Mouse (Mus musculus) midbrain, embryonic 13.5 days (tissue): ENCODE data around the gene Trip13. TPM values are rescaled to one million over a fixed set of nuclear protein-coding genes. Genes with fewer than 3 reads are reported as not detected.

Source experiments
- ATAC-seq: fragments of 200-750 bp; cut with Nextera tagmentation; 2 replicates; pipeline ENCODE4 v1.8.0; 2017; ENCODE audit warnings: mild to moderate bottlenecking, moderate TSS enrichment, moderate library complexity
- H3K27ac ChIP-seq: fragments of 300-500 bp; sonication (generic); 2 replicates; pipeline ENCODE4 v1.5.1; 2015; ENCODE audit warnings: inconsistent platforms, mild to moderate bottlenecking, moderate library complexity
- H3K27me3 ChIP-seq: fragments of 300-500 bp; sonication (generic); 2 replicates; pipeline ENCODE4 v1.6.1; 2015; ENCODE audit warnings: mild to moderate bottlenecking, inconsistent platforms
- H3K36me3 ChIP-seq: fragments of 300-500 bp; sonication (generic); 2 replicates; pipeline ENCODE4 v1.6.1; 2015; ENCODE audit warnings: mild to moderate bottlenecking, inconsistent platforms
- H3K4me1 ChIP-seq: fragments of 300-500 bp; sonication (generic); replicated peaks from 2 replicates; pipeline ENCODE4 v1.6.1; 2015; ENCODE audit warnings: inconsistent platforms
- H3K4me2 ChIP-seq: fragments of 300-500 bp; sonication (generic); replicated peaks from 2 replicates; pipeline ENCODE4 v1.6.1; 2015; ENCODE audit warnings: moderate library complexity, mild to moderate bottlenecking, inconsistent platforms
- H3K4me3 ChIP-seq: fragments of 300-500 bp; sonication (generic); replicated peaks from 2 replicates; pipeline ENCODE4 v1.5.1; 2015; ENCODE audit warnings: mild to moderate bottlenecking, inconsistent platforms
- H3K9ac ChIP-seq: fragments of 300-500 bp; sonication (generic); replicated peaks from 2 replicates; pipeline ENCODE4 v1.6.1; 2015; ENCODE audit warnings: mild to moderate bottlenecking, inconsistent platforms
- H3K9me3 ChIP-seq: fragments of 300-500 bp; sonication (generic); 2 replicates; pipeline ENCODE4 v1.6.1; 2016; ENCODE audit warnings: mild to moderate bottlenecking, inconsistent platforms
- WGBS: fragments of 180-500 bp; shearing (Covaris S2); methylation state at CpG from one replicate; pipeline ENCODE4 v1.1.7; 2015; 5-methylcytosine and 5-hydroxymethylcytosine counted together
- polyA plus RNA-seq: library from polyadenylated mRNA; unstranded; fragments of >200 nt; fragmentation: Nextera tagmentation; extraction: Ambion mirVana; gene quantifications from 2 replicates; pipeline ENCODE4 v1.2.1, GENCODE M21; 2015

Gene Trip13
- polyA plus RNA-seq: 17.4 and 19.7 TPM in 2 replicates

- WGBS: under 1% methylated on average over 82 of the region's 82 CpGs
- peak; percentile 97 for ATAC-seq
- Histone ChIP-seq H3K4me3 (peak within 1 kb of the TSS; percentile 65), H3K9me3 (no peaks in the 10 kb centered on the region), H3K9ac (peak within 1 kb of the TSS; percentile 72), H3K36me3 (peaks cover 32% of the 10 kb centered on the region), H3K27me3 (no peaks in the 10 kb centered on the region), H3K4me2 (peak within 1 kb of the TSS; percentile 85), H3K27ac (peak within 1 kb of the TSS; percentile 85), H3K4me1 (peaks cover 21% of the 10 kb centered on the region)
These were observed at the start of gene Trip13, which contains the start of gene Brd9 for GRCm38 (mm10) chr13:73937321-73938176. TSS of gene Trip13 (minus strand) at chr13:73937784. TSS of gene Brd9 (plus strand) at chr13:73937811.

- WGBS: 91% methylated on average over 5 of the region's 5 CpGs
- H3K4me1 ChIP-seq: no peaks in the 10 kb centered on the region
- no peak overlapping the region for H3K4me2 ChIP-seq
- no peak overlapping the region for H3K27ac ChIP-seq
- no peaks in the 10 kb centered on the region for H3K27me3 ChIP-seq
- no peak overlapping the region for H3K4me3 ChIP-seq
- no peaks in the 10 kb centered on the region for H3K9me3 ChIP-seq
- ATAC-seq: no peak
- H3K9ac ChIP-seq: no peak overlapping the region
- H3K36me3 ChIP-seq: no peaks in the 10 kb centered on the region
These were observed 39.4 kb upstream of the Trip13 start for GRCm38 (mm10) chr13:73976935-73977334.

GRCm38 (mm10) chr13:73974523-73974922, 36.9 kb upstream of the Trip13 start:
- no peak overlapping the region for H3K9ac ChIP-seq
- ATAC-seq: no peak
- no peak overlapping the region for H3K4me3 ChIP-seq
- H3K4me1 ChIP-seq: no peaks in the 10 kb centered on the region; the same call in 1 of the 2 replicates
- 91% methylated on average over 3 of the region's 3 CpGs for WGBS
- H3K9me3 ChIP-seq: no peaks in the 10 kb centered on the region
- no peaks in the 10 kb centered on the region for H3K36me3 ChIP-seq
- H3K27ac ChIP-seq: no peak overlapping the region
- H3K27me3 ChIP-seq: no peaks in the 10 kb centered on the region
- no peak overlapping the region for H3K4me2 ChIP-seq

GRCm38 (mm10) chr13:73970545-73971448, 33.2 kb upstream of the Trip13 start:
- no peaks in the 10 kb centered on the region for H3K9me3 ChIP-seq
- H3K4me3 ChIP-seq: no peak overlapping the region
- no peak overlapping the region for H3K4me2 ChIP-seq
- H3K27me3 ChIP-seq: no peaks in the 10 kb centered on the region
- no peaks in the 10 kb centered on the region; the same call in 1 of the 2 replicates for H3K4me1 ChIP-seq
- 55% methylated on average over 12 of the region's 12 CpGs for WGBS
- H3K36me3 ChIP-seq: no peaks in the 10 kb centered on the region
- ATAC-seq: peak; percentile 90
- no peak overlapping the region for H3K27ac ChIP-seq
- H3K9ac ChIP-seq: no peak overlapping the region

GRCm38 (mm10) chr13:73963551-73963950, 26.0 kb upstream of the Trip13 start, which contains the start of gene Zdhhc11:
TSS of gene Zdhhc11 (plus strand) at chr13:73963851.
- Histone ChIP-seq H3K9ac (no peak within 1 kb of the TSS), H3K4me3 (no peak within 1 kb of the TSS), H3K36me3 (peaks cover 43% of the 10 kb centered on the region), H3K9me3 (no peaks in the 10 kb centered on the region), H3K27ac (no peak within 1 kb of the TSS), H3K4me1 (no peaks in the 10 kb centered on the region), H3K27me3 (no peaks in the 10 kb centered on the region), H3K4me2 (no peak within 1 kb of the TSS)
- WGBS: 92% methylated on average over 5 of the region's 5 CpGs
- no peak for ATAC-seq

GRCm38 (mm10) chr13:73961177-73961576, 23.6 kb upstream of the Trip13 start:
- H3K36me3 ChIP-seq: peaks cover 66% of the 10 kb centered on the region
- H3K27me3 ChIP-seq: no peaks in the 10 kb centered on the region

GRCm38 (mm10) chr13:73960117-73960652, 22.6 kb upstream of the Trip13 start:
- no peak for ATAC-seq
- WGBS: 95% methylated on average over 10 of the region's 10 CpGs
- H3K4me1 ChIP-seq: no peaks in the 10 kb centered on the region

More at GRCm38 (mm10) chr13:73961177-73961576, 23.6 kb upstream of the Trip13 start:
- Histone ChIP-seq H3K4me2 (no peak overlapping the region), H3K4me1 (no peaks in the 10 kb centered on the region), H3K4me3 (no peak overlapping the region), H3K9me3 (no peaks in the 10 kb centered on the region), H3K9ac (no peak overlapping the region), H3K27ac (no peak overlapping the region)
- ATAC-seq: peak; percentile 37; the same call in 1 of the 2 replicates
- WGBS: 83% methylated on average over 4 of the region's 4 CpGs

GRCm38 (mm10) chr13:73955531-73955930, 17.9 kb upstream of the Trip13 start:
- no peaks in the 10 kb centered on the region for H3K27me3 ChIP-seq
- H3K4me3 ChIP-seq: no peak overlapping the region

More at GRCm38 (mm10) chr13:73960117-73960652, 22.6 kb upstream of the Trip13 start:
- H3K27me3 ChIP-seq: no peaks in the 10 kb centered on the region
- H3K9me3 ChIP-seq: no peaks in the 10 kb centered on the region
- H3K27ac ChIP-seq: no peak overlapping the region
- H3K4me2 ChIP-seq: no peak overlapping the region
- H3K9ac ChIP-seq: no peak overlapping the region
- no peak overlapping the region for H3K4me3 ChIP-seq
- peaks cover 76% of the 10 kb centered on the region for H3K36me3 ChIP-seq

GRCm38 (mm10) chr13:73954666-73955065, 17.1 kb upstream of the Trip13 start:
- Histone ChIP-seq H3K4me3 (no peak overlapping the region), H3K4me1 (no peaks in the 10 kb centered on the region), H3K27ac (no peak overlapping the region), H3K4me2 (no peak overlapping the region), H3K27me3 (no peaks in the 10 kb centered on the region), H3K36me3 (peaks cover 97% of the 10 kb centered on the region), H3K9ac (no peak overlapping the region), H3K9me3 (no peaks in the 10 kb centered on the region)
- ATAC-seq: no peak
- 80% methylated on average over 6 of the region's 6 CpGs for WGBS

More at GRCm38 (mm10) chr13:73955531-73955930, 17.9 kb upstream of the Trip13 start:
- Histone ChIP-seq H3K9ac (no peak overlapping the region), H3K4me2 (no peak overlapping the region), H3K4me1 (no peaks in the 10 kb centered on the region), H3K27ac (no peak overlapping the region), H3K9me3 (no peaks in the 10 kb centered on the region), H3K36me3 (peaks cover 97% of the 10 kb centered on the region)
- WGBS: 95% methylated on average over 5 of the region's 5 CpGs
- no peak for ATAC-seq

GRCm38 (mm10) chr13:73953551-73954130, 16.1 kb upstream of the Trip13 start:
- H3K9ac ChIP-seq: no peak overlapping the region
- no peak overlapping the region for H3K27ac ChIP-seq
- no peaks in the 10 kb centered on the region for H3K27me3 ChIP-seq
- WGBS: 100% methylated on average over 1 of the region's 1 CpGs
- peaks cover 97% of the 10 kb centered on the region for H3K36me3 ChIP-seq
- H3K4me2 ChIP-seq: no peak overlapping the region
- no peaks in the 10 kb centered on the region for H3K9me3 ChIP-seq
- no peaks in the 10 kb centered on the region for H3K4me1 ChIP-seq
- no peak overlapping the region for H3K4me3 ChIP-seq
- ATAC-seq: no peak

GRCm38 (mm10) chr13:73944606-73945005, 7.0 kb upstream of the Trip13 start:
- Histone ChIP-seq H3K4me1 (no peaks in the 10 kb centered on the region), H3K36me3 (peaks cover 95% of the 10 kb centered on the region), H3K27ac (no peak overlapping the region), H3K27me3 (no peaks in the 10 kb centered on the region), H3K4me3 (no peak overlapping the region), H3K4me2 (no peak overlapping the region), H3K9ac (no peak overlapping the region), H3K9me3 (no peaks in the 10 kb centered on the region)
- no peak for ATAC-seq
- WGBS: 97% methylated on average over 9 of the region's 9 CpGs
